Mouse (Mus musculus) CD8-positive naive resting alpha-beta T cell, adult 57 days (primary cell): Measurements from ENCODE around the gene Mpv17l2. TPM values are rescaled to one million over a fixed set of nuclear protein-coding genes. Genes with fewer than 3 reads are reported as not detected.

Source experiments
- total RNA-seq: library from RNA; stranded (reverse); gene quantifications from one replicate; pipeline ENCODE4 v1.2.4, GENCODE M21; 2023

Mpv17l2 gene
- total RNA-seq, result 23.3 TPM

DNA sequence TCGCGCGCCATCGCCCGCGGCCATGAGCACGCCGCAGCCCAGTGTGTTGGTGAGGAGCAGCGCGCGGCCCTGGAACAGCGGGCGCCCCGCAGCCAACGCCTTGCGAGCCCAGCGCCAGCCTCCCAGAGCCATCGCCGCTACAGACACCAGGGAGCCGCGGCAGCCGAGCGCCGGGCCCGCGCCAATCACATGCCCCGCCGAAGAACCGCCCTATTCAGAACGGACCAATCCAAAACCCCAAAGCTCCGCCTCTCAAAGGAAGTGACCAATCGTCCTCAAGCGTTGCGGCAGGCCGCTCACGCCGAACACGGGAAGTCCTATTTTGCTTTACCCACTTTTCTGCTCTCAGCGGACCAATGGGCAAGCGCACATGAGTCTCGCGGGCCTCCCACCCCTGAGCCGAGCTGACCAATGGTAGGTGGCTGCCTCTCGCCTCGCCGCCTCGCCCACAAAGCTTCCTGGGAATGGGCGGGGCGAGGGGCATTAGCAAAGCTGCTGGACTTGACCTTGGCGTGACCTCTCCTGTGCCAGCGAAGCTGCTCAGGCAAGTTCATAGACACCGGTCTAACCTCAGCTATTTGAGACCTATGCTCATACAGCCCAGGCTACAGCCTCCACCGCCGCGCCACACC, at the start of gene Mpv17l2:
Gene Mpv17l2, minus strand, starts transcription at position 172 of the 632 bp plus-strand sequence.

DNA sequence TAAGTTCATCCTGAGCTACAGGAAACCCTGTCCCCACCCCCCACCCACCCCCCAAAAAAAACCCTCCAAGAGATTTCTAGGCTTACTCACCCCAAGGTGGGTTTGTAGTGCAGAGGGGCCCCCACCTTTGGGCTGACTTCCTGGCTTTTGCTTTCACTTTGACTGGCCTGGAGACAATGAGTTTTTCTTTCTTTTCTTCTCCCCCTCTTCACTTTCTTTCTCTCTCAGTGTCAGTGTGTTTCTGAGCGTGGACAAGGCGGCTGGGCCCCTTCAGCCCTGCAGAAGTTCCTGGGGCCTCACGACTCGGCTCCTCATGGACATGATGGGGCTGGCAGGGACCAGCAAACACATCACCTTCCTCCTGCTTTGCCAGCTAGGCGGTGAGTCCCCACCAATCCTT, 47.5 kb upstream of the Mpv17l2 start, which contains the start of gene Il12rb1:
Gene Il12rb1, plus strand, starts transcription at position 211 of the 400 bp plus-strand sequence.

DNA sequence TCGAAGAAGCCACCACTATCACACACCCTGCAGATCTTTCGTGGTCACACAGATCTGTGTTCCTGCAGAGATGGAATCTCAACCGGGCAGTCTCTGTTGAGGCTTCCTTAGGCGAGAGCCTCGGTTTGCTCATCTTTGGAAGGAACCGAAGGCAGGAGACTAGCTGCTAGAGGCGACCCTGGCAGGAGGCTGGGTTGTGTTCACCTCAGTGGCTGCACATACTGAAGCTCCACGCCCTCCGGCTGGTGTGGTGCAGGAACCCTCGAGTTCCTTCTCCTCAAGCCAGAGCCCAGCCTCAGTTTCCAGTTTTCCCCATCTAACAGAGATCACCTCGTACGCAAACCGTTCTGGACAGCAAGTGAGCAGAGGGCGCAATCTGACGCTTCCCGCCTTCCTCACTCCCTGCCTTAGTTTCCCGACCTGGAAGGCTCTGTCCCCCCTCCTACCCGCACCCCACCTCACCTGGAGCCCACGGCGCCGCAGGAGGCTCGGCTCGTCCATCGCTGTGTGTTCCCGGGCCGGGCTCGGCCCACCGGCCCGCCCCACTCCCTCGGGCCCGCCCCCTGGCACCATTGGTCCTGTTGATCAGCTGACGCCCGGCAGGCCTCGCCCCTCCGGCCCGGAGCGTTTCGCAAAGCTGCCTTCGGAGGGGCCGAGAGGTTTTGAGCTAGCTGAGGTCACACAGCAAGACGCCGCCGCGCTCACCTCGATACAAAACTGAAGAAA, 43.9 kb upstream of the Mpv17l2 start, which contains the start of gene Mast3:
Gene Mast3, minus strand, starts transcription at position 574 of the 726 bp plus-strand sequence.

DNA sequence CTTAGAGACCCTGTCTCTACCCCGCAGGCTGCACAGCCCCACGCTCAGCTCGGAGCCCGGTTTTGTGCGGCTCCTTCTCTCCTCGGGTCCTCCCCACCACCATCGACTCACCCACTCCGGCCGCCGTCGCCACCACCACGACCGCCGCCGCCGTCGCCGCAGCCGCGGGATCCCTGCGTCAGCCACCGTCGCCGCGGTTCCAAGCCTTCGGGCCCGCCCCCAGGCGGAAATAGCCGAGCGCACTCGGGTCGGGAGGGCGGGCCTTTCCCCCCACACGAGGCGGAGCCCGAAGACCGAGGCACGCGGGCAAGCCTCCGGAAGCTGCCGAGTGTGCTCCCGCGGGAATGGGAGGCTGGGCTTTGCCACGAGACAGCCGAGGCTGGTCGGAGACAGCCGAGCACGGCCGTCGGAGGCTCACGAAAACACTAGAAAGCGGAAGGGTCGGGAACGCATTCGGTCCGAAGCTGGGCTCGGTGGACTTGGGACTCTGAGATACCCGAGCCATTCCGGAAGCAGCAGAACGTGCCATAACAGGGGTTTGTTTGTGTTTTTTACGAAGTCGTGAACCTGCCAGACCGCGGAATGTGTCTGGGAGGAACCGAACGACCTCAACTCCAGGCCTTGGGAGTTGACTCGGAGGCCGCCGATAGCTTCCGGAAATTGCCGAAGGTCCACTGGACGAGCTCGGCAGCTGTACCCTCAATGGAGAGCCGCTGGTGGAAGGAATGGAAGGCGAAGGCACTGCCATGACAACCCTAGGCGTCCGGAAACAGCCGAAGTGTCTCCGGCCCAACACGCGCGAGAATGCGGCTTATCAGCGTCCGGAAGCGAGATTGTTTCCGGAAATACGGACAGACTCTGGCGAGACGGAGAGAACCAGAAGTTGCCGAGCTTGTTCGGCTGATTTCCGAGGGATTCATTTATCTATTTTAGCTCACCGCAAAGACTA, 16.0 kb upstream of the Mpv17l2 start, which contains the start of gene Pik3r2:
Gene Pik3r2, minus strand, starts transcription at position 218 of the 949 bp plus-strand sequence.

DNA sequence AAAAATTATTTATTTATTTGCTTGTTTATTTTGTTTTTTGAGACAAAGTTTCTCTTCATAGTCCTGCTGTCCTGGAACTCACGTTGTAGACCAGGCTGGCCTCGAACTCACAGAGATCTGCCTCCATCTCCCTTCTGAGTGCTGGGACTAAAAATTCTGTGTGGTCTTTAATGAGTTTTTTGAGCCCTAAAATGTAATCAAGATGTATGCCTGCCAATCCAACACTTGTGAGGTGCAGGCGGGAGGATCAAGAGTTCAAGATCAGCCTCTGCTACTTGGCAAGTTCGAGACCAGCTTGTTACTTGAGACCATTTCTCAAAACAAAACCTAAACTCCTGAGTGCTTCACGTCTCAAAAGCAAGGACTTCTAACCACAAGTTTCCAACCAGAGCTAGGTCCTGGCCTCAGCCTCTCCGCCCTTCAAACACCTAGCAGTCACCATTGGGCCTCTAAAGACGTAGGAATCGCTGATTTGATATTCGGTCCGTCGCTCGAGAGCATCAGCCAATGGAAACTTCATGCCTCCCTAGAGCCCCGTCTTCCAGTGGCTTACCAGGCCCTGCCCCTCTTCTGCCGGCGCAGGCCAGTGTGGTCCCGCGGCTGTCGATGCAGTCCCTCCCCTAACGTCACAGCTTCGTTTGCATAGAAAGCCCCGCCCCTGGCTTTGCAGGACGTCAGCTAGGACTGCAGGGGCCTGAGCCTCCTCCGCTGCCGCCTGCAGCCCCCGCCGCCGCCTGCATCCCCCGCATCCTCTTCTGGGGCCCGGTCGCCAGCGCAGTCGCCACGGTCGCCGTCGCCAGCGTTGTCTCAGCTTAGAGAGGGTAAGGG, 6.5 kb downstream of the Mpv17l2 start, which contains the start of gene Rab3a:
Gene Rab3a, plus strand, starts transcription at position 637 of the 828 bp plus-strand sequence.

DNA sequence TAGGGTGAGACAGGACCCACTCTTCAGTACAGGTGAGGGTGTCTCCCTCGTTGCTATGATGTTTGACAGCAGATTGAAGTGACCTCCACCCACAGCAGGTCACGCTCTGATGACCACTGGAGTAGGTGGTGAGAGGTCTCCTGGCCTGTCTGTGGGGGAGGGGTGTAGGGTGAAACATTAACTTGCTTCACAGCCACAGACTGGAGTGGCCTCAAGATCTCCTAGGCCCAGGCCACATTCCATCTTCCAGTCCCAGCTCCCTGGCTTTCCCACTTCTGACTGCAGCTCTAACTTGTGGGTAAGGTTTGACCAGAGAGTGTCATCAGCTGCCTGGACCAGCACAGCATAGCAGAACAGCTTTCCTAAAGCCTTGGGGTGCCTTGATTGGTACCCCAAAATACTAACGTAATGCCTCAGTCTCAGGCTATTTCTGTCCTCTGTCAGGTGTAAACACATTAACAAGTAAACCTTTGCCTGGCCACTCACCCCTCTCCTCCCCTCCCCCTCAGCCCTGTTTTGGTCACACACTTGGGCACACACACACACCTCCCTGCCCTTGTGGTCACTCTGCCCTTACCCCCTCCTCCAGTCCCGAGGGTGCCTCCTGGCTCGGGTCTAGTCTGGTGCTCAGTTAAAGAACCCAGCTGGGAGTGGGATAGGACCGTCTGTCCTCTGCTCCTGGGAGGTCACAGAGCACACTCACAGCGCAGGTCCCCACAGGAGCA, 37.1 kb downstream of the Mpv17l2 start, which contains the start of gene Pde4c:
Gene Pde4c, plus strand, starts transcription at position 235 of the 725 bp plus-strand sequence.

DNA sequence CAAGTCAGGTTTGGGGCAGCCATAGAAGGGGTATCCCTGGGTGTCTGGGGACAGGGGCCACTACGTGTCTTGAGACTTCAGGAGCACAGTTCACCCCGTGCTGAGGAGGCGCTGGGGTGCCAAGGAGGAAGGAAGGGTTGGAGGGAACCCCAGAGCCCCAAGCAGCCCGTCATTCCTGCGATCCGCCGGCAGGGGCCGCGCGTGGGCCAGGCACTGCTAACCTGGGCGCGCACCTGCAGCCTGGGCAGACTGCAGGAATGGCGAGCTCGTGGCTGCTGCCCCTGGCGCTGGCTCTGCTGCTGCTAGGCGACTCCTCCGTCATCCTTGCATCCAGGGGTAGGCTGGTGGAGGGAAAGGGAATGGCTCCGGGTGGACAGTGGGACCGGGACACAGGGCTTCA, 42.4 kb downstream of the Mpv17l2 start, which contains the start of gene Gm3336:
Gene Gm3336, plus strand, starts transcription at position 247 of the 400 bp plus-strand sequence.

Other genes with a start within 250 kb of the Mpv17l2 start
- 240 TPM for gene Fkbp8, start 233.2 kb downstream of the Mpv17l2 start, total RNA-seq
- 61.7 TPM for gene Kxd1, start 233.0 kb downstream of the Mpv17l2 start, total RNA-seq
- 34.7 TPM for gene Ell, start 221.5 kb downstream of the Mpv17l2 start, total RNA-seq
- gene Isyna1, start 166.6 kb downstream of the Mpv17l2 start, total RNA-seq, result 74.6 TPM
- 116 TPM for gene Ssbp4, start 152.1 kb downstream of the Mpv17l2 start, total RNA-seq
- gene Lrrc25, start 144.8 kb downstream of the Mpv17l2 start, total RNA-seq, result 1.8 TPM
- 0.89 TPM for gene Gdf15, start 128.5 kb downstream of the Mpv17l2 start, total RNA-seq
- gene Pgpep1, start 100.6 kb downstream of the Mpv17l2 start, total RNA-seq, result 2.4 TPM
- 138 TPM for gene Lsm4, start 87.7 kb downstream of the Mpv17l2 start, total RNA-seq
- 1,886 TPM for gene Jund, start 62.0 kb downstream of the Mpv17l2 start, total RNA-seq
- gene Iqcn, start 57.5 kb downstream of the Mpv17l2 start, total RNA-seq, result 7.8 TPM
- not detected for gene Gm3336, start 42.4 kb downstream of the Mpv17l2 start, total RNA-seq
- gene Pde4c, start 37.2 kb downstream of the Mpv17l2 start, total RNA-seq, result 0.55 TPM
- 5.1 TPM for gene Rab3a, start 6.3 kb downstream of the Mpv17l2 start, total RNA-seq
- 10.3 TPM for gene Pik3r2, start 15.8 kb upstream of the Mpv17l2 start, total RNA-seq
- 190 TPM for gene Mast3, start 44.1 kb upstream of the Mpv17l2 start, total RNA-seq
- 2.8 TPM for gene Il12rb1, start 47.5 kb upstream of the Mpv17l2 start, total RNA-seq
- gene Arrdc2, start 78.8 kb upstream of the Mpv17l2 start, total RNA-seq, result 30.5 TPM
- gene Kcnn1, start 102.3 kb upstream of the Mpv17l2 start, total RNA-seq, result not detected
- 32.8 TPM for gene Ccdc124, start 113.0 kb upstream of the Mpv17l2 start, total RNA-seq
- gene Slc5a5, start 131.8 kb upstream of the Mpv17l2 start, total RNA-seq, result not detected
- 5,616 TPM for gene Rpl18a, start 136.5 kb upstream of the Mpv17l2 start, total RNA-seq
- gene Map1s, start 145.0 kb upstream of the Mpv17l2 start, total RNA-seq, result 62.6 TPM